In genomic region chr2:13855510-13855909, GRCm38 (mm10) we compare ENCODE assay signal across 10 mouse cellular contexts.
DNase-seq lines count a peak whose midpoint lies in the region; ATAC-seq lines count a peak whose summit lies in the region.
"Had no signal": no experiment of that assay in that cellular context is flagged by ENCODE, and none has a peak within 500 bp of the region (broad histone marks: within the 10 kb centered on the region; RNA-seq: fewer than 3 reads in every experiment).

No protein-coding gene starts in this region.

- H3K27ac ChIP-seq in kidney, embryonic 15.5 days: no peak overlapping the region
- H3K27ac ChIP-seq in midbrain, embryonic 11.5 days (ENCODE audit: low read depth, low read length): no peak overlapping the region
- H3K27ac ChIP-seq: liver, embryonic 15.5 days had no signal

- no peaks in the 10 kb centered on the region for H3K36me3 ChIP-seq in kidney, embryonic 15.5 days
- H3K36me3 ChIP-seq in midbrain, embryonic 11.5 days (ENCODE audit: control insufficient read depth, insufficient read depth, low read length): no peaks in the 10 kb centered on the region
- H3K36me3 ChIP-seq: liver, embryonic 15.5 days had no signal

- no peak overlapping the region for H3K4me2 ChIP-seq in kidney, embryonic 15.5 days
- no peak overlapping the region for H3K4me2 ChIP-seq in midbrain, embryonic 11.5 days
- H3K4me2 ChIP-seq: liver, embryonic 15.5 days had no signal

- no peaks in the 10 kb centered on the region for H3K27me3 ChIP-seq in kidney, embryonic 15.5 days
- no peaks in the 10 kb centered on the region for H3K27me3 ChIP-seq in midbrain, embryonic 11.5 days (ENCODE audit: control insufficient read depth, insufficient read depth, low read length)
- H3K27me3 ChIP-seq: liver, embryonic 15.5 days had no signal

- H3K4me3 ChIP-seq in kidney, embryonic 15.5 days (replicated peaks): no peak overlapping the region
- no peak overlapping the region for H3K4me3 ChIP-seq in midbrain, embryonic 11.5 days (ENCODE audit: low read depth, low read length)
- H3K4me3 ChIP-seq: erythroblast, embryonic 14.5 days; liver, embryonic 15.5 days had no signal

- H3K9ac ChIP-seq in kidney, embryonic 15.5 days: no peak overlapping the region
- H3K9ac ChIP-seq in midbrain, embryonic 11.5 days (ENCODE audit: low read length): no peak overlapping the region
- H3K9ac ChIP-seq: liver, embryonic 15.5 days had no signal

- peak; percentile 9 for DNase-seq in kidney, adult 18-20 months
- DNase-seq in 3T3-L1 (ENCODE audit: low read depth, low spot score): peak; percentile 52
- peak; percentile 11 to 22 for DNase-seq in CD8-positive naive resting alpha-beta T cell, adult 2 months (ENCODE audit: low read depth in 2 of 2, low spot score in 2 of 2)
- DNase-seq in embryo, embryonic 11 days: peak; percentile 26
- no peak for DNase-seq in cerebellum, adult 9-10 months
- no peak for DNase-seq in midbrain, embryonic 11.5 days (ENCODE audit: low spot score, missing footprints)
- DNase-seq in left cerebral cortex, adult 8-10 months (ENCODE audit: low spot score in 2 of 2): no peak

- no peak for ATAC-seq in kidney, embryonic 15.5 days (replicated peaks; ENCODE audit: low FRiP score)
- no peak for ATAC-seq in midbrain, embryonic 11.5 days (ENCODE audit: low FRiP score)

- WGBS in kidney, embryonic 15.5 days: 66% methylated on average over 3 of the region's 3 CpGs
- WGBS in midbrain, embryonic 11.5 days: 69% methylated on average over 3 of the region's 3 CpGs

- H3K4me1 ChIP-seq in kidney, embryonic 15.5 days: no peaks in the 10 kb centered on the region
- no peaks in the 10 kb centered on the region for H3K4me1 ChIP-seq in midbrain, embryonic 11.5 days (ENCODE audit: control insufficient read depth, insufficient read depth, low read length)
- H3K4me1 ChIP-seq: liver, embryonic 15.5 days had no signal

- H3K9me3 ChIP-seq in kidney, embryonic 15.5 days (replicated peaks): no peaks in the 10 kb centered on the region
- no peaks in the 10 kb centered on the region for H3K9me3 ChIP-seq in midbrain, embryonic 11.5 days (ENCODE audit: control insufficient read depth, low read length)
- H3K9me3 ChIP-seq: liver, embryonic 15.5 days had no signal

Comparison
In these comparisons a context has a peak if more than half of its experiments do, and no peak if none do; other contexts are left out.
1. DNase-seq: peak in kidney, adult 18-20 months (single experiment), 3T3-L1 (single experiment), CD8-positive naive resting alpha-beta T cell, adult 2 months (2 of 2) and embryo, embryonic 11 days (single experiment); none in cerebellum, adult 9-10 months (single experiment), midbrain, embryonic 11.5 days (single experiment) and left cerebral cortex, adult 8-10 months (0 of 2).